Mouse (Mus musculus): Measurements from ENCODE around the gene Rapgef4.

The Rapgef4 gene

GRCm38 (mm10) chr2:72238925-72239324, 257.9 kb downstream of the Rapgef4 start:
- no peak for DNase-seq

- no peak for DNase-seq
Observed at GRCm38 (mm10) chr2:72239456-72239855, 258.4 kb downstream of the Rapgef4 start.

DNA sequence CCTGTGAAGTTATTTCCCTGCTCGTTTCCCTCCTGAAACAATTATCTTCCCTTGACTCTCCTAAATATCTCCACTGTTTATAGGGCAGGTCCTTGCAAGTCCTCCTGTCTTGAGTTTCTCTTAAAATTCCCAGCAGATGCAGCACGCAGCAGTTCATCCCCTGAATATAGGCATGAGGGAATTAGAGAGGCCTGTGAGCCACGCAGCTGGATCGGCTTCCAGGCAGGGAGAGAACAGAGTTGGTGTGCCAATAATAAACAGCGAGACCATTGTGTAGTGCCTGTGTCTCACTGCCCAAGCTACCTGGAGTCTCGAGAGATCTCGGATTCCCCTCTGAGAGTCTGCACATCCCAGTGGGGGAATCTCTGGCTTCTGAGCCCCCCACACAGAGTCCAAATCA, 259.0 kb downstream of the Rapgef4 start:
- no peak for DNase-seq

GRCm38 (mm10) chr2:72240691-72241090, 259.7 kb downstream of the Rapgef4 start:
- DNase-seq = no peak

- DNase-seq = peak in 1 of 2 experiments; percentile 21
Observed at GRCm38 (mm10) chr2:72241714-72242472, 260.9 kb downstream of the Rapgef4 start.

GRCm38 (mm10) chr2:72242910-72243675, 262.1 kb downstream of the Rapgef4 start:
- no peak for DNase-seq

GRCm38 (mm10) chr2:72245631-72246030, 264.6 kb downstream of the Rapgef4 start:
- no peak for DNase-seq

- no peak for DNase-seq
Observed at GRCm38 (mm10) chr2:72246376-72246775, 265.3 kb downstream of the Rapgef4 start.

DNA sequence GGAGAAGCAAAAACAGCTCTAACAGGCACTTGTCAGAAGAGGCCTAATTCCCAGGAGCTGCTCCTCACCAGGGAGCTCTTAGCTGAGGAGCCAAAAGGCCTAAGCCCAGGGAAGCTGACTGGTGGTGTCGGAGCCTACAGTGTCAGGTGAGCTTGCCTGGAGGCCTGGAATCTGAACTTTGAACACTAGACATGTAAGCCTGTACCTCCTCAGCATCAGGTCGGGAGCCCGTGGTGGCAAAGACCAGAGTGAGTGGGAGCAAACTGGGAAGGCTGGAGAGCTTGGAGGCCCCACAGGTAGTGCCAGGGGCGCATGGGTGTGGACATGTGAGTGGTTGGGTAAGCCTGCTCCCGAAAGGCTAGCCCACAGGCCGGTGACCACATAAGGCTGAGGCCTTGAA, 266.8 kb downstream of the Rapgef4 start:
- DNase-seq = peak; percentile 22 to 35

- no peak for DNase-seq
Observed at GRCm38 (mm10) chr2:72252510-72253505, 271.8 kb downstream of the Rapgef4 start.

DNA sequence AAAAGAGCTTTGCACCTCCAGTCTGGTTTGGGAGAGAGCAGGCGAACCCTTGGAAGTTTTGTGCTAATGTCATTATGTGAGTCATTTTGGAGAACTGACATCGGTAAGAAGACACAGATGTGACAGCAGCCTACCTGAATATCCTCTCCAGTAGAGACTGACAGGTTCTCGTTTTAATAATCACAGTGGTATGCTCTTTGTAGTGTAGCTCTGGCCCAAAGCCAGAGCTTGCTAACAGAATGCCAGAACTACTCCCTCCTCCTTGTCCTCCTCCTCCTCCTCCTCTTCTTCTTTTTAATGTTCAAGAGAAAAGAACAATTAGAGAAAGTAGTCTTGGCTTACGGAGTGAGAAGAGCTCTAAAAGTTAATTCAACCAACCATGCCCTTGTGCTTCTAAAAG, 272.8 kb downstream of the Rapgef4 start:
- no peak for DNase-seq

DNA sequence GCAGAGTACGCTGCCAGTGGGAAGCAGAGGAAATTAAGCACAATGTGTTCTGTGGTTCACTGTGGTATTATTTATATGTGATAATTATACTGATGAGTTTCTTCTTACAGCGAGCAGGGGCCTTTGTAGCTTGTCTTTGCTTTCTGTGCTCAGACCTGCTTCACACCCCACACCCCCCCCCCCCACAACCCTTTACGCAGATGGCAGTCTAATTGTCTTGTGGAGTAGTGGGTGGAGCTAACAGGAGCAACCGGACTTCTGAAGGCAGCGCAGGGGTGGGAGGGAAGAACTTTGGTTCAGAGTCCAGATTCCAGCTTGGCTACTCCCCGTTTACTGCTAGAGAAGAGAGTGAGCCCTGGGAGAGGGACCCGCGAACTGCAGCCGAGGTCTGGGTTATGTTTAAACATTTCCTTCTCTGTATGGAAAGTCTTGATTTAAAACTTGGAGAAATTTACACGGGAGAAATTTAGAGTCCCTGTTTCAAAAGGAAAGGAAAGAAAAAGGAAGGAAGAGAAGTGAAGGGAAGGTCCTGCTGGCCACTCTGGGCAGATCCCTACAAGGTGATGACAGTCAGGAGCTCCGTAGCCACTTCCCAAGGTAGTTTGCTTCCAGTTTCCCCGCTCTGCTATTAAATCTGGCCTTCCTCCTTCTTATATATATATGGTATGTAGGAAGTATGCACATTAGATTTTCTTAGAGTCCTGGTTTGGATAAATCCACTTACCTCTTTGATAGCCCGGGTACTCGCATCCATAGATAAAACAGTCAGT, 274.0 kb downstream of the Rapgef4 start:
- peak; percentile 75 to 82 for DNase-seq

- no peak for DNase-seq
Observed at GRCm38 (mm10) chr2:72260704-72261103, 279.7 kb downstream of the Rapgef4 start.

DNA sequence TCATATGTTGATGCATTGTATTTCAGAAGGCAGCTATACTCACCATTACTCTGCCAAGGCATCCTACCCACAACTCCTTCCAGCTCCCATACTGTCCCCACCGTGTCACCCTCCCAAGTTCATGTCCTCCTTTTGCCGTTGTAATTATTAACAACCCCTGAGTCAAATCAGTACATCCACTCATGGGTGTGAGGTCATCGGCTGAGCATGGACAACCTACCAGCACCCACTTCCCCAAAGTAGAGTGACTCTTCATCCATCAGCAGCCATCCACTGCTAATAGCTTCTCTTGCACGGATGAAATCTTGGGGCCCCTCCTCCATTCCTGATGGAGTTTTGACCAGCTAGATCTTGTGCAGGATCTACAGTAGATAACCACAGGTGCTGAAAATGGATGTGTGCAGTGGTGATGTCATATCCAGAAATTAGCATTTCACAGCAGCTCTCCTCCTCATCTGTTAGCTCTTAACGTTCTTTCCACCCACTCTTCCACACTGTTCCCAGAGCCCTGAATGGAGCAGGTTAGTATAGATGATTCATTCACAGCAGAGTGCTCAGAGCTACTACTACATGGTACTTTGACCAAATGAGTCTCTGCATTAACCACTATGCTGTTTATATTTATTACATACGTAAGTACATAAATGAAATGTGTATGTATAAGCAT, 281.9 kb downstream of the Rapgef4 start:
- no peak for DNase-seq

GRCm38 (mm10) chr2:72267390-72267789, 286.4 kb downstream of the Rapgef4 start:
- no peak for DNase-seq

DNA sequence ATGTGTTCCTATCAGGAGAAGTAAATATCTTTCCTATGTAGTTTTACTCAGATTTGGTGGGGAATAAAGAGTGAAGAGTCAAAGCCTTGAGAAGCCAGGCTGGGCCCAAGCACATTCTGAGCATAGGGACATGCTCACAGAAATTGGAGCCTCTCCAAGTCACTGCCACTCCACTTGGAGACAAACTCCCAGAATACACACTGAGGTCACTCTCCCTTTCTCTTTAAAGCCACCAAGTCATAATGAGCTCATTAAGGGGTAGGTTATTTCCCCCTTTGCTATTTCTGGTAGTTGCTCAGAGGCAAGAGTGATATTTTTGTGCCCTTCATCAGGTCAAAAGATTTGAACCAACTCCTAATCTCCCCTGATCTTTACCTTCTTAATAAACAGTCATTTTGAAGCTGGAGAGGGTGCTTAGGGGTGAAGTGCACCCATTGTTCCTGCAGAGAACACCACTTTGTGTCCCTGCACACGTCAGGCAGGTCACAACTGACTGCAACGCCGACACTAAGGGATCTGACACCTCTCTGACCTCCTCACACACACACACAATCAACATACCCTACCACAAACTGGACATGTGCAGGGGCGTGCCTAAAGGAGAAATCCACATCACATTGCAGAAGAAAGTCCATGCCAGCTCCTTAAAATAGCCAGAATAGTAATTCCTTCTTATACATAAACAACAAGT, 288.8 kb downstream of the Rapgef4 start:
- no peak for DNase-seq

DNA sequence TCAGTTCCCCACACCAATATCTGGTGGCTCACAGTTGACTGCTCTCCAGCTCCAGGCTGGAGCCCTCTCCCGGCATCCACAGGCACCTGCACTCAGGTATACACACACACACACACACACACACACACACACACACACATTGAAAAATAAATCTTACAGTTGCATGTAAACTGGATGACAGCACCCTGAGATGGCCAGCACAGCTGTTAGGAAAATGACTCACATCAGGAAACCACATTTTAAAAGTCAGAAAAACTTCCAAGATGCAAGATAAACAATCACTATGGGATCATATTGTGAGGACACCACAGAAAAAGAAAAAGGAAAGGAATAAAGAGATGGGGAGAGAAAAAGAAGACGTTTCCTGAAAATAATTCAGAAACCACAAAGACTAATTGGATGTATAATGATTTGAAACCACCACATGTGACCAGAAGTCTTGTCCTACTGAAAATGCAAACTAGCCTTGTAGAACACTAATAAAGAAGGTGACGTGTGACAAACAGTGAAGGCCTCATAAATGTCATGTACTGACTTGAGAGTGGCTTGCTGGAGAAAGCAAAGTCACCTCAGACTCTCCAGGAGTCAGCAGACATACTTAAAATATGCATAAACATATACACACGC, 297.3 kb downstream of the Rapgef4 start:
- DNase-seq = no peak

- DNase-seq = no peak
Observed at GRCm38 (mm10) chr2:72280524-72280923, 299.5 kb downstream of the Rapgef4 start.

DNA sequence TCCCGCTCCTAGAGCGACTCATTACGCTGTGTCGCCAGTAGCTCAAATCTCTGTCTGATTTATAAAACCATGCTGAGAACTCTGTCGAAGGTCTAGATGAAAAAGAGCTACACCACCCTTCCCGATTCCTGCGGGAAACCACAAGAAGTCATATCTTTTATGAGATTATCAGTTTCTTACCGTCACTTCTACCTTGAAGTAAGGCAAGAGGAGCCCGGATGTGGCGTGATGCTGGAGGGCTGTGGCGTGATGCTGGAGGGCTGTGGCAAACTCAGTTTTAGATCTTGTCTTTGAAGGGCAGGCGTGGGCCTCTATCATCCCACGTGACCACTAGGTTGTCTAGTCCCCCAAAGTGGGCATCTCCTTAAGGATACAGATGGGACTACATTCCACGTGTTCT, 300.9 kb downstream of the Rapgef4 start:
- DNase-seq = no peak

- DNase-seq = no peak
Observed at GRCm38 (mm10) chr2:72282733-72283132, 301.7 kb downstream of the Rapgef4 start.
